In genomic region chr2:49627611-49628010, GRCm38 (mm10) we compare ENCODE assay signal across 14 mouse cellular contexts. TPM values are rescaled to one million over a fixed set of nuclear protein-coding genes. Genes with fewer than 3 reads are reported as not detected.
DNase-seq lines count a peak whose midpoint lies in the region; ATAC-seq lines count a peak whose summit lies in the region.
"Had no signal": no experiment of that assay in that cellular context is flagged by ENCODE, and none has a peak within 500 bp of the region (broad histone marks: within the 10 kb centered on the region; RNA-seq: fewer than 3 reads in every experiment).

No protein-coding gene starts in this region.

- H3K4me2 ChIP-seq in kidney, embryonic 16.5 days (replicated peaks; ENCODE audit: low read depth, low read length) = no peak overlapping the region
- H3K4me2 ChIP-seq in embryonic facial prominence, embryonic 15.5 days (replicated peaks) = no peak overlapping the region
- 0 out of 2 replicates have a peak overlapping the region, but pooled peaks have one; percentile 5 for H3K4me2 ChIP-seq in midbrain, embryonic 13.5 days (replicated peaks)

- no peaks in the 10 kb centered on the region for H3K27me3 ChIP-seq in kidney, embryonic 16.5 days (ENCODE audit: insufficient read depth, low read length)
- no peaks in the 10 kb centered on the region for H3K27me3 ChIP-seq in embryonic facial prominence, embryonic 15.5 days
- no peaks in the 10 kb centered on the region for H3K27me3 ChIP-seq in midbrain, embryonic 13.5 days
- H3K27me3 ChIP-seq: Patski had no signal

- H3K36me3 ChIP-seq in kidney, embryonic 16.5 days (ENCODE audit: insufficient read depth, low read length) = no peaks in the 10 kb centered on the region; the same call in 1 of the 2 replicates
- H3K36me3 ChIP-seq in embryonic facial prominence, embryonic 15.5 days = no peaks in the 10 kb centered on the region
- peaks cover 14% of the 10 kb centered on the region for H3K36me3 ChIP-seq in midbrain, embryonic 13.5 days

- H3K27ac ChIP-seq in kidney, embryonic 16.5 days (ENCODE audit: low read length) = no peak overlapping the region
- H3K27ac ChIP-seq in embryonic facial prominence, embryonic 15.5 days (replicated peaks) = 0 out of 2 replicates have a peak overlapping the region, but pooled peaks have one; percentile 22
- peak overlapping the region; percentile 60; the same call in 1 of the 2 replicates for H3K27ac ChIP-seq in midbrain, embryonic 13.5 days

- H3K9me3 ChIP-seq in kidney, embryonic 16.5 days (ENCODE audit: low read length) = no peaks in the 10 kb centered on the region
- H3K9me3 ChIP-seq in embryonic facial prominence, embryonic 15.5 days (replicated peaks) = no peaks in the 10 kb centered on the region
- H3K9me3 ChIP-seq in midbrain, embryonic 13.5 days = no peaks in the 10 kb centered on the region

- H3K9ac ChIP-seq in kidney, embryonic 16.5 days (replicated peaks; ENCODE audit: low read length) = no peak overlapping the region
- no peak overlapping the region for H3K9ac ChIP-seq in embryonic facial prominence, embryonic 15.5 days
- H3K9ac ChIP-seq in midbrain, embryonic 13.5 days (replicated peaks) = no peak overlapping the region; the same call in 1 of the 2 replicates

- 68% methylated on average over 7 of the region's 7 CpGs for WGBS in kidney, embryonic 16.5 days
- WGBS in embryonic facial prominence, embryonic 15.5 days = 42% methylated on average over 7 of the region's 7 CpGs
- 48% methylated on average over 7 of the region's 7 CpGs for WGBS in midbrain, embryonic 13.5 days

- DNase-seq in kidney, postnatal 4 days = no peak
- DNase-seq in spleen, postnatal 14 days (ENCODE audit: low spot score in 2 of 2) = no peak
- DNase-seq: adrenal gland, postnatal 25 days; embryo, embryonic 11 days; gastrocnemius, postnatal 25 days; kidney, postnatal 10 days had no signal

- peaks cover 9% of the 10 kb centered on the region for H3K4me1 ChIP-seq in kidney, embryonic 16.5 days (ENCODE audit: insufficient read depth, low read length)
- H3K4me1 ChIP-seq in embryonic facial prominence, embryonic 15.5 days = peaks cover 11% of the 10 kb centered on the region
- peaks cover 61% of the 10 kb centered on the region for H3K4me1 ChIP-seq in midbrain, embryonic 13.5 days (replicated peaks)

- ATAC-seq in kidney, embryonic 16.5 days (ENCODE audit: low FRiP score, low TSS enrichment) = 0 out of 2 replicates have a peak, but pooled peaks have one; percentile 28
- peak; percentile 84 for ATAC-seq in cerebellum, adult (ENCODE audit: insufficient number of reproducible peaks, low FRiP score, low TSS enrichment)
- no peak for ATAC-seq in embryonic facial prominence, embryonic 15.5 days (ENCODE audit: insufficient number of reproducible peaks, low FRiP score, low TSS enrichment, low read depth)
- ATAC-seq in midbrain, embryonic 13.5 days = peak; percentile 34
- no peak for ATAC-seq in activated CD4-positive, CD25-positive, alpha-beta regulatory T cell, adult 4 months
- ATAC-seq in megakaryocyte progenitor cell, adult 5-6 weeks (replicated peaks; ENCODE audit: poor library complexity) = no peak
- ATAC-seq: Patski had no signal

- H3K4me3 ChIP-seq in kidney, embryonic 16.5 days (ENCODE audit: low read length) = no peak overlapping the region
- no peak overlapping the region for H3K4me3 ChIP-seq in embryonic facial prominence, embryonic 15.5 days (replicated peaks)
- H3K4me3 ChIP-seq in midbrain, embryonic 13.5 days (replicated peaks) = no peak overlapping the region
- H3K4me3 ChIP-seq: myocyte had no signal

RNA-seq across cellular contexts. Expression of gene Kif5c, which starts 8.5 kb away (rescaled TPM):
- 5.0 and 5.4 TPM in 2 replicates for polyA plus RNA-seq in kidney, embryonic 16.5 days (2015; fragmentation: Nextera tagmentation; extraction: Ambion mirVana)
- 6.2 and 6.5 TPM in 2 replicates for polyA plus RNA-seq in embryonic facial prominence, embryonic 15.5 days (2015; fragmentation: Nextera tagmentation; extraction: Ambion mirVana)
- polyA plus RNA-seq in midbrain, embryonic 13.5 days (2015; fragmentation: Nextera tagmentation; extraction: Ambion mirVana) = 180 and 183 TPM in 2 replicates
- 1 to 10 TPM; 1.5 to 2.0 TPM for polyA plus RNA-seq in activated CD4-positive, CD25-positive, alpha-beta regulatory T cell, adult 4 months (2017; shearing (Covaris generic))
- total RNA-seq in megakaryocyte progenitor cell, adult 5-6 weeks (2015) = not detected in 2 replicates
- not detected in 2 replicates for total RNA-seq in megakaryocyte progenitor cell, adult 5-6 weeks (2017)

Comparison
In these comparisons a context has a peak if more than half of its experiments do, and no peak if none do; other contexts are left out.
1. ATAC-seq: peak in kidney, embryonic 16.5 days (single experiment), cerebellum, adult (single experiment) and midbrain, embryonic 13.5 days (single experiment); none in embryonic facial prominence, embryonic 15.5 days (single experiment), activated CD4-positive, CD25-positive, alpha-beta regulatory T cell, adult 4 months (single experiment) and megakaryocyte progenitor cell, adult 5-6 weeks (single experiment).
2. RNA of gene Kif5c, which starts 8.5 kb away (polyA plus RNA-seq): 180 to 183 TPM in midbrain, embryonic 13.5 days; 6.2 to 6.5 TPM in embryonic facial prominence, embryonic 15.5 days, 5.0 to 5.4 TPM in kidney, embryonic 16.5 days and 1.5 to 2.0 TPM in activated CD4-positive, CD25-positive, alpha-beta regulatory T cell, adult 4 months; every median in the first group is over 10 times any median in the second.